Mouse (Mus musculus) forebrain, embryonic 11.5 days (tissue): ENCODE measurements at regions not wholly inside any gene's neighbourhood (a gene's known extent, or its start where the extent isn't known, plus 50 kb on each side); places are given as distances from the start of the nearest gene placed in this dataset.
A peak's percentile ranks its signal among the peaks of the same experiment; 100 is the strongest.

Experiments used
- ATAC-seq: fragments of 200-750 bp; cut with Nextera tagmentation; replicated peaks from 2 replicates; pipeline ENCODE4 v1.8.0; 2017; ENCODE audit warnings: moderate TSS enrichment; ENCODE audit not compliant: low FRiP score
- DNase-seq: peaks from one replicate; pipeline ENCODE4 v3.0.0-alpha.2; 2017; ENCODE audit warnings: low spot score
- H3K27ac ChIP-seq: fragments of 300-500 bp; sonication (generic); 2 replicates; pipeline ENCODE4 v1.5.1; 2014; ENCODE audit warnings: low read depth, low read length
- H3K27me3 ChIP-seq: fragments of 300-500 bp; sonication (generic); 2 replicates; pipeline ENCODE4 v1.6.1; 2014; ENCODE audit warnings: mild to moderate bottlenecking, low read length, mixed read lengths; ENCODE audit not compliant: control insufficient read depth, insufficient read depth
- H3K36me3 ChIP-seq: fragments of 300-500 bp; sonication (generic); 2 replicates; pipeline ENCODE4 v1.6.1; 2014; ENCODE audit warnings: mild to moderate bottlenecking, low read length, moderate library complexity, mixed read lengths; ENCODE audit not compliant: control insufficient read depth, insufficient read depth
- H3K4me1 ChIP-seq: fragments of 300-500 bp; sonication (generic); replicated peaks from 2 replicates; pipeline ENCODE4 v1.6.1; 2014; ENCODE audit warnings: low read length, mixed read lengths; ENCODE audit not compliant: control insufficient read depth, insufficient read depth
- H3K4me2 ChIP-seq: fragments of 300-500 bp; sonication (generic); 2 replicates; pipeline ENCODE4 v1.6.1; 2014; ENCODE audit warnings: low read depth, mild to moderate bottlenecking, low read length, moderate library complexity, mixed read lengths; ENCODE audit not compliant: severe bottlenecking
- H3K4me3 ChIP-seq: fragments of 300-500 bp; sonication (generic); 2 replicates; pipeline ENCODE4 v1.5.1; 2014; ENCODE audit warnings: low read depth, low read length
- H3K9ac ChIP-seq: fragments of 300-500 bp; sonication (generic); 2 replicates; pipeline ENCODE4 v1.6.1; 2014; ENCODE audit warnings: low read length
- H3K9me3 ChIP-seq: fragments of 300-500 bp; sonication (generic); 2 replicates; pipeline ENCODE4 v1.6.1; 2016; ENCODE audit warnings: low read length, mixed read lengths; ENCODE audit not compliant: control insufficient read depth
- WGBS: fragments of 180-500 bp; shearing (Covaris S2); extraction: QIAGEN DNeasy Blood & Tissue Kit; methylation state at CpG from one replicate; pipeline ENCODE4 v1.1.7; 2014; 5-methylcytosine and 5-hydroxymethylcytosine counted together

GRCm38 (mm10) chr10:38147421-38147820 lies 674.2 kb downstream of the Rfpl4b start:
- ATAC-seq (no peak), DNase-seq (no peak)
- WGBS = 89% methylated on average over 2 of the region's 2 CpGs
- Histone ChIP-seq H3K9me3 (no peaks in the 10 kb centered on the region), H3K4me2 (no peak overlapping the region), H3K27me3 (no peaks in the 10 kb centered on the region), H3K9ac (no peak overlapping the region), H3K4me3 (no peak overlapping the region), H3K36me3 (no peaks in the 10 kb centered on the region), H3K27ac (no peak overlapping the region), H3K4me1 (no peaks in the 10 kb centered on the region)

GRCm38 (mm10) chr10:38139196-38139595 lies 682.4 kb downstream of the Rfpl4b start:
- H3K4me2 ChIP-seq = no peak overlapping the region
- no peak for ATAC-seq
- no peaks in the 10 kb centered on the region for H3K36me3 ChIP-seq
- no peak for DNase-seq
- H3K4me1 ChIP-seq = no peaks in the 10 kb centered on the region
- H3K9me3 ChIP-seq = no peaks in the 10 kb centered on the region
- no peaks in the 10 kb centered on the region for H3K27me3 ChIP-seq
- no peak overlapping the region for H3K4me3 ChIP-seq
- no peak overlapping the region for H3K9ac ChIP-seq
- H3K27ac ChIP-seq = no peak overlapping the region

- Histone ChIP-seq H3K4me2 (no peak overlapping the region), H3K27ac (no peak overlapping the region), H3K27me3 (no peaks in the 10 kb centered on the region), H3K9me3 (no peaks in the 10 kb centered on the region), H3K36me3 (no peaks in the 10 kb centered on the region), H3K4me3 (no peak overlapping the region), H3K9ac (no peak overlapping the region), H3K4me1 (no peaks in the 10 kb centered on the region)
- no peak for ATAC-seq
- DNase-seq = peak; percentile 50
- WGBS = 72% methylated on average over 3 of the region's 3 CpGs
Observed at GRCm38 (mm10) chr10:38121911-38122573, 699.5 kb downstream of the Rfpl4b start.

- Histone ChIP-seq H3K36me3 (no peaks in the 10 kb centered on the region), H3K9me3 (no peaks in the 10 kb centered on the region), H3K4me2 (no peak overlapping the region), H3K4me1 (no peaks in the 10 kb centered on the region), H3K27ac (no peak overlapping the region), H3K9ac (no peak overlapping the region), H3K4me3 (no peak overlapping the region), H3K27me3 (no peaks in the 10 kb centered on the region)
- WGBS = 83% methylated on average over 1 of the region's 1 CpGs
- ATAC-seq (no peak), DNase-seq (no peak)
Observed at GRCm38 (mm10) chr10:38118601-38119000, 703.0 kb downstream of the Rfpl4b start.

- no peaks in the 10 kb centered on the region for H3K36me3 ChIP-seq
- no peaks in the 10 kb centered on the region for H3K9me3 ChIP-seq
- no peak overlapping the region for H3K9ac ChIP-seq
- H3K4me1 ChIP-seq = no peaks in the 10 kb centered on the region
- no peak overlapping the region for H3K4me3 ChIP-seq
- ATAC-seq (no peak), DNase-seq (no peak)
- no peak overlapping the region for H3K4me2 ChIP-seq
- 77% methylated on average over 1 of the region's 1 CpGs for WGBS
- H3K27ac ChIP-seq = no peak overlapping the region
- H3K27me3 ChIP-seq = no peaks in the 10 kb centered on the region
Observed at GRCm38 (mm10) chr10:38116516-38116915, 705.1 kb downstream of the Rfpl4b start.

- WGBS = 88% methylated on average over 2 of the region's 2 CpGs
- no peak overlapping the region for H3K4me2 ChIP-seq
- ATAC-seq = no peak
- H3K9ac ChIP-seq = no peak overlapping the region
- H3K4me1 ChIP-seq = no peaks in the 10 kb centered on the region
- no peaks in the 10 kb centered on the region for H3K9me3 ChIP-seq
- H3K27me3 ChIP-seq = no peaks in the 10 kb centered on the region
- no peaks in the 10 kb centered on the region for H3K36me3 ChIP-seq
- no peak overlapping the region for H3K27ac ChIP-seq
- no peak for DNase-seq
- H3K4me3 ChIP-seq = no peak overlapping the region
Observed at GRCm38 (mm10) chr10:38114194-38114593, 707.4 kb downstream of the Rfpl4b start.

GRCm38 (mm10) chr10:38108591-38108990 lies 713.0 kb downstream of the Rfpl4b start:
- H3K4me1 ChIP-seq = no peaks in the 10 kb centered on the region
- no peak overlapping the region for H3K4me3 ChIP-seq
- no peak overlapping the region for H3K4me2 ChIP-seq
- no peak overlapping the region for H3K27ac ChIP-seq
- DNase-seq (no peak), ATAC-seq (no peak)
- no peaks in the 10 kb centered on the region for H3K9me3 ChIP-seq
- H3K27me3 ChIP-seq = no peaks in the 10 kb centered on the region
- no peaks in the 10 kb centered on the region for H3K36me3 ChIP-seq
- no peak overlapping the region for H3K9ac ChIP-seq
- WGBS = 79% methylated on average over 6 of the region's 6 CpGs

GRCm38 (mm10) chr10:38103570-38103969 lies 718.0 kb downstream of the Rfpl4b start:
- no peak for DNase-seq
- Histone ChIP-seq H3K4me3 (no peak overlapping the region), H3K36me3 (no peaks in the 10 kb centered on the region), H3K4me1 (no peaks in the 10 kb centered on the region), H3K27me3 (no peaks in the 10 kb centered on the region), H3K9me3 (no peaks in the 10 kb centered on the region), H3K4me2 (no peak overlapping the region), H3K27ac (no peak overlapping the region), H3K9ac (no peak overlapping the region)
- no peak for ATAC-seq
- 69% methylated on average over 1 of the region's 1 CpGs for WGBS

- H3K4me1 ChIP-seq = no peaks in the 10 kb centered on the region
- no peak overlapping the region for H3K4me3 ChIP-seq
- no peaks in the 10 kb centered on the region for H3K36me3 ChIP-seq
- H3K9ac ChIP-seq = no peak overlapping the region
- DNase-seq (no peak), ATAC-seq (no peak)
- WGBS = 96% methylated on average over 2 of the region's 2 CpGs
- H3K27me3 ChIP-seq = no peaks in the 10 kb centered on the region
- H3K27ac ChIP-seq = no peak overlapping the region
- H3K9me3 ChIP-seq = no peaks in the 10 kb centered on the region
- H3K4me2 ChIP-seq = no peak overlapping the region
Observed at GRCm38 (mm10) chr10:38078521-38078920, 743.1 kb downstream of the Rfpl4b start.
